Mouse (Mus musculus) layer of hippocampus, postnatal 10 days (tissue): Measurements from ENCODE around the gene Prss30. TPM values are rescaled to one million over a fixed set of nuclear protein-coding genes. Genes with fewer than 3 reads are reported as not detected.

Experiments used
- microRNA-seq, 2 experiments: library from miRNA; unstranded; fragments of <30 nt; microRNA quantifications; one replicate each; pipeline ENCODE4 v1.2.0; 2021
- total RNA-seq, 2 experiments: library from RNA; stranded (reverse); gene quantifications; 2 replicates each; pipeline ENCODE4 v1.2.3; 2021

The Prss30 gene
- total RNA-seq, 2 experiments from 2014 or later: 0.45 TPM; not detected in 1

Small RNAs within 50 kb of the gene (microRNA-seq; reads per million reads assigned to microRNA genes)
- 0 reads per million in 2 experiments for gene Gm27700

Other genes with a start within 250 kb of the Prss30 start
- gene Paqr4, start 239.7 kb downstream of the Prss30 start, total RNA-seq: 10 to 100 TPM; 51.8 to 53.1 TPM
- gene Kremen2, start 234.7 kb downstream of the Prss30 start, total RNA-seq: under 1 TPM; 0.20 to 0.27 TPM
- gene Flywch1, start 209.0 kb downstream of the Prss30 start, total RNA-seq: 100 to 1,000 TPM; 121 to 123 TPM
- gene Flywch2, start 194.5 kb downstream of the Prss30 start, total RNA-seq: 10 to 100 TPM; 26.7 to 27.3 TPM
- gene Srrm2, start 190.0 kb downstream of the Prss30 start, total RNA-seq: 100 to 1,000 TPM; 516 to 611 TPM
- gene Elob, start 151.4 kb downstream of the Prss30 start, total RNA-seq: 100 to 1,000 TPM; 402 to 410 TPM
- not detected for gene Prss33, start 144.5 kb downstream of the Prss30 start, total RNA-seq
- under 1 TPM; 0.21 to 0.45 TPM for gene Prss32, start 136.7 kb downstream of the Prss30 start, total RNA-seq
- 1 to 10 TPM; 2.2 to 3.1 TPM for gene Prss41, start 136.4 kb downstream of the Prss30 start, total RNA-seq
- not detected for gene Prss21, start 112.5 kb downstream of the Prss30 start, total RNA-seq
- not detected for gene Dcpp1, start 99.7 kb downstream of the Prss30 start, total RNA-seq
- gene Dcpp2, start 99.7 kb downstream of the Prss30 start, total RNA-seq: not detected
- gene Dcpp3, start 63.1 kb downstream of the Prss30 start, total RNA-seq: not detected
- not detected for gene Sbp, start 38.9 kb downstream of the Prss30 start, total RNA-seq
- gene Sbpl, start 25.3 kb downstream of the Prss30 start, total RNA-seq: not detected
- gene Prss22, start 17.5 kb upstream of the Prss30 start, total RNA-seq: not detected
- gene Prss27, start 57.6 kb upstream of the Prss30 start, total RNA-seq: not detected
- 10 to 100 TPM; 71.8 to 72.0 TPM for gene Kctd5, start 92.9 kb upstream of the Prss30 start, total RNA-seq
- gene Pdpk1, start 170.4 kb upstream of the Prss30 start, total RNA-seq: 10 to 100 TPM; 78.4 to 90.2 TPM
- 10 to 100 TPM; 33.8 to 40.1 TPM for gene Amdhd2, start 183.2 kb upstream of the Prss30 start, total RNA-seq
- 1,000 to 10,000 TPM; 1,281 to 1,362 TPM for gene Atp6v0c, start 189.1 kb upstream of the Prss30 start, total RNA-seq
- gene Tbc1d24, start 225.0 kb upstream of the Prss30 start, total RNA-seq: 10 to 100 TPM; 77.7 to 87.8 TPM
- 10 to 100 TPM; 13.5 to 14.4 TPM for gene Ntn3, start 229.0 kb upstream of the Prss30 start, total RNA-seq
- 10 to 100 TPM in 1 of 2 experiments, 1 to 10 TPM in 1; 9.1 to 13.0 TPM for gene Tedc2, start 240.3 kb upstream of the Prss30 start, total RNA-seq